Mouse (Mus musculus): ENCODE measurements at regions not wholly inside any gene's neighbourhood (a gene's known extent, or its start where the extent isn't known, plus 50 kb on each side); places are given as distances from the start of the nearest gene placed in this dataset.

- TF ChIP-seq GATA1 (IDR thresholded peaks at IDR 0.05; ENCODE audit: borderline replicate concordance, low read length) (no peak), FLI1 (IDR thresholded peaks at IDR 0.05; ENCODE audit: low read length) (no peak)
Measured at GRCm38 (mm10) chr5:38950520-38951288, 74.1 kb upstream of the Clnk start.

All from megakaryocyte, embryonic 14.5 days (primary cell).